In genomic region chr2:69722273-69722649, GRCm38 (mm10) we compare ENCODE assay signal across 8 mouse cellular contexts. TPM values are rescaled to one million over a fixed set of nuclear protein-coding genes. Genes with fewer than 3 reads are reported as not detected.
DNase-seq lines count a peak whose midpoint lies in the region; ATAC-seq and TF ChIP-seq lines count a peak whose summit lies in the region.

Gene Ppig, plus strand, starts transcription at chr2:69722545.

- intact Hi-C loops in left cerebral cortex, adult 2 months (cut with DNase I), result loop anchor here (5.0 kb wide), 2 partner anchors 65 to 140 kb away; partner anchors contain the start of genes Ccdc173, Phospho2 and Ssb
- intact Hi-C loops in gastrocnemius, postnatal 36 days (cut with DNase I), result no loop called here

- H3K36me3 ChIP-seq in midbrain, embryonic 13.5 days, result no peaks in the 10 kb centered on the region

- H3K4me2 ChIP-seq in midbrain, embryonic 13.5 days (replicated peaks), result peak within 1 kb of the TSS; percentile 87

- TF ChIP-seq POLR2A in bone marrow, adult 2 months (IDR thresholded peaks at IDR 0.05; ENCODE audit: borderline replicate concordance, control insufficient read depth, low read depth, low read length), result no peak

- H3K4me3 ChIP-seq in left cerebral cortex, adult 2 months, result peak within 1 kb of the TSS; percentile 94
- peak within 1 kb of the TSS; percentile 72 for H3K4me3 ChIP-seq in bone marrow, adult 2 months (replicated peaks; ENCODE audit: control insufficient read depth, low read depth, low read length)
- peak within 1 kb of the TSS; percentile 97 for H3K4me3 ChIP-seq in midbrain, embryonic 13.5 days (replicated peaks)

- TF ChIP-seq CTCF in left cerebral cortex, adult 2 months (IDR thresholded peaks at IDR 0.05), result no peak
- no peak for TF ChIP-seq CTCF in bone marrow, adult 2 months (IDR thresholded peaks at IDR 0.05; ENCODE audit: control insufficient read depth, insufficient read depth, low read length)

- peak within 1 kb of the TSS; percentile 87 for H3K9ac ChIP-seq in midbrain, embryonic 13.5 days (replicated peaks)

- no peaks in the 10 kb centered on the region for H3K9me3 ChIP-seq in midbrain, embryonic 13.5 days

- WGBS in bone marrow, adult 2 months, result 7% methylated on average over 12 of the region's 12 CpGs
- WGBS in midbrain, embryonic 13.5 days, result 5% methylated on average over 12 of the region's 12 CpGs

- peak within 1 kb of the TSS; percentile 98 for H3K27ac ChIP-seq in left cerebral cortex, adult 2 months
- peak within 1 kb of the TSS; percentile 94 for H3K27ac ChIP-seq in bone marrow, adult 2 months (ENCODE audit: control insufficient read depth, insufficient read depth, low read depth, low read length, poor library complexity)
- peak within 1 kb of the TSS; percentile 86 for H3K27ac ChIP-seq in midbrain, embryonic 13.5 days

- no peaks in the 10 kb centered on the region; the same call in 1 of the 2 replicates for H3K4me1 ChIP-seq in bone marrow, adult 2 months (ENCODE audit: control insufficient read depth, insufficient read depth, low read length)
- H3K4me1 ChIP-seq in midbrain, embryonic 13.5 days (replicated peaks), result peaks cover 16% of the 10 kb centered on the region

- DNase-seq in left cerebral cortex, adult 2 months (ENCODE audit: extremely low spot score in 1 of 2, low spot score in 2 of 2), result no peak
- DNase-seq in left cerebral cortex, adult 11 months (ENCODE audit: low spot score), result no peak
- DNase-seq in gastrocnemius, postnatal 36 days, result no peak
- peak in 1 of 2 experiments; percentile 14 for DNase-seq in layer of hippocampus, postnatal 10 days (ENCODE audit: low spot score in 2 of 2)
- DNase-seq in urinary bladder, postnatal 14 days (ENCODE audit: low spot score), result no peak
- no peak for DNase-seq in c-Kit-positive CD71-positive TER-119-positive erythroid progenitor cells, embryonic 14.5 days (ENCODE audit: low spot score)

- peak; percentile 70 for ATAC-seq in midbrain, embryonic 13.5 days

- 0 out of 2 replicates have a peak, but pooled peaks cover 4% of the 10 kb centered on the region for H3K27me3 ChIP-seq in midbrain, embryonic 13.5 days

RNA-seq across cellular contexts. Expression of gene Ppig, which starts in this region (rescaled TPM):
- 10 to 100 TPM; 65.4 to 79.5 TPM for total RNA-seq in left cerebral cortex, adult 2 months (2021)
- 43.1 and 83.4 TPM in 2 replicates for polyA plus RNA-seq in bone marrow, adult 2 months (2011; ENCODE audit: insufficient read depth, insufficient read length, low replicate concordance, missing spikeins)
- 10 to 100 TPM; 25.1 to 27.2 TPM for total RNA-seq in gastrocnemius, postnatal 36 days (2021)
- total RNA-seq in layer of hippocampus, postnatal 10 days (2021), result 10 to 100 TPM; 56.8 to 65.8 TPM
- polyA plus RNA-seq in midbrain, embryonic 13.5 days (2015; fragmentation: Nextera tagmentation; extraction: Ambion mirVana), result 137 and 142 TPM in 2 replicates
